9 mouse cellular contexts compared by ENCODE assay signal in the genomic region with DNA sequence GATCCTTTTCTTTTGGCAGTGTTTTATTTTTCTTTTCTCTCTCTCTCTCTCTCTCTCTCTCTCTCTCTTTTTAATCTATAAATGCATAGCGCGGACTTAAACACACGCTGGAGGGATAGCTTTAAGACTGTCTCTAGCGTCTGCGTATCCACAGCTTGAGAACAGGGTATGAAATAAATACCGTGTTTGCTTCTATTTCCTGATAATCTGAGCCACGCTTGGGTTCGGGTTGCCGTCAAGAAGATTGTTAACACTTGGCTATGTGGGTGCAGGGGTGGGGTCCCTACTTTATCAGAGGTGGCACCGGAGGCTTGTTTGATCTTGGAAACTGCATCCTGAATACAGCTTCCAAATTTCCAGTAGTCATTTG. TPM values are rescaled to one million over a fixed set of nuclear protein-coding genes. Genes with fewer than 3 reads are reported as not detected.
DNase-seq lines count a peak whose midpoint lies in the region; ATAC-seq and TF ChIP-seq lines count a peak whose summit lies in the region.
"Had no signal": no experiment of that assay in that cellular context is flagged by ENCODE, and none has a peak within 500 bp of the region (broad histone marks: within the 10 kb centered on the region; RNA-seq: fewer than 3 reads in every experiment).

No protein-coding gene starts in this region.

- intact Hi-C loops in gastrocnemius, postnatal 36 days (cut with DNase I) = no loop called here

- H3K9me3 ChIP-seq in kidney, embryonic 15.5 days (replicated peaks) = no peaks in the 10 kb centered on the region
- no peaks in the 10 kb centered on the region for H3K9me3 ChIP-seq in embryonic facial prominence, embryonic 14.5 days (ENCODE audit: control insufficient read depth, low read length)
- no peaks in the 10 kb centered on the region for H3K9me3 ChIP-seq in hindbrain, embryonic 13.5 days
- no peaks in the 10 kb centered on the region; the same call in 1 of the 2 replicates for H3K9me3 ChIP-seq in midbrain, postnatal 0 days (ENCODE audit: low read length)

- no peak for ATAC-seq in kidney, embryonic 15.5 days (replicated peaks; ENCODE audit: low FRiP score)
- no peak for ATAC-seq in embryonic facial prominence, embryonic 14.5 days (ENCODE audit: low read depth)
- peak; percentile 41 for ATAC-seq in hindbrain, embryonic 13.5 days (ENCODE audit: low FRiP score)
- ATAC-seq in midbrain, postnatal 0 days (ENCODE audit: low FRiP score) = no peak
- ATAC-seq: Patski had no signal

- no peaks in the 10 kb centered on the region for H3K36me3 ChIP-seq in kidney, embryonic 15.5 days
- no peaks in the 10 kb centered on the region for H3K36me3 ChIP-seq in embryonic facial prominence, embryonic 14.5 days (ENCODE audit: control insufficient read depth, insufficient read depth, low read length)
- peaks cover 8% of the 10 kb centered on the region for H3K36me3 ChIP-seq in hindbrain, embryonic 13.5 days
- H3K36me3 ChIP-seq in midbrain, postnatal 0 days (ENCODE audit: insufficient read depth, low read length) = no peaks in the 10 kb centered on the region; the same call in 1 of the 2 replicates

- WGBS in kidney, embryonic 15.5 days = 2% methylated on average over 10 of the region's 10 CpGs
- 7% methylated on average over 10 of the region's 10 CpGs for WGBS in embryonic facial prominence, embryonic 14.5 days
- WGBS in hindbrain, embryonic 13.5 days = 5% methylated on average over 10 of the region's 10 CpGs
- WGBS in midbrain, postnatal 0 days = under 1% methylated on average over 10 of the region's 10 CpGs

- no peak overlapping the region for H3K9ac ChIP-seq in kidney, embryonic 15.5 days
- peak overlapping the region; percentile 27 for H3K9ac ChIP-seq in embryonic facial prominence, embryonic 14.5 days (ENCODE audit: low read depth, low read length)
- peak overlapping the region; percentile 70 for H3K9ac ChIP-seq in hindbrain, embryonic 13.5 days
- peak overlapping the region; percentile 50 for H3K9ac ChIP-seq in midbrain, postnatal 0 days (replicated peaks; ENCODE audit: low read length, poor library complexity, severe bottlenecking)

- H3K4me2 ChIP-seq in kidney, embryonic 15.5 days = peak overlapping the region; percentile 71
- H3K4me2 ChIP-seq in embryonic facial prominence, embryonic 14.5 days (ENCODE audit: low read depth, low read length) = peak overlapping the region; percentile 66
- peak overlapping the region; percentile 69 for H3K4me2 ChIP-seq in hindbrain, embryonic 13.5 days
- H3K4me2 ChIP-seq in midbrain, postnatal 0 days (ENCODE audit: low read depth, low read length, poor library complexity, severe bottlenecking) = peak overlapping the region; percentile 47

- no peak for TF ChIP-seq CTCF in midbrain, postnatal 0 days (IDR thresholded peaks at IDR 0.05)

- no peak overlapping the region for H3K27ac ChIP-seq in kidney, embryonic 15.5 days
- no peak overlapping the region for H3K27ac ChIP-seq in embryonic facial prominence, embryonic 14.5 days (replicated peaks; ENCODE audit: low read depth, low read length)
- peak overlapping the region; percentile 87; the same call in 1 of the 2 replicates for H3K27ac ChIP-seq in hindbrain, embryonic 13.5 days
- peak overlapping the region; percentile 55 for H3K27ac ChIP-seq in midbrain, postnatal 0 days (ENCODE audit: low read depth, low read length)

- no peaks in the 10 kb centered on the region; the same call in 1 of the 2 replicates for H3K27me3 ChIP-seq in kidney, embryonic 15.5 days
- 0 out of 2 replicates have a peak, but pooled peaks cover 3% of the 10 kb centered on the region for H3K27me3 ChIP-seq in embryonic facial prominence, embryonic 14.5 days (replicated peaks; ENCODE audit: control insufficient read depth, insufficient read depth, low read length)
- no peaks in the 10 kb centered on the region for H3K27me3 ChIP-seq in hindbrain, embryonic 13.5 days
- no peaks in the 10 kb centered on the region for H3K27me3 ChIP-seq in midbrain, postnatal 0 days (ENCODE audit: insufficient read depth, low read length)

- no peak for DNase-seq in kidney, postnatal 25 days
- peak; percentile 16 for DNase-seq in embryonic facial prominence, embryonic 14.5 days (ENCODE audit: low spot score)
- DNase-seq in midbrain, postnatal 0 days (ENCODE audit: low spot score) = peak; percentile 31
- DNase-seq in spleen, adult 18-20 months = no peak
- DNase-seq in yolk sac, embryonic 10.5 days (ENCODE audit: low spot score) = no peak
- DNase-seq in gastrocnemius, postnatal 36 days = no peak

- peaks cover 12% of the 10 kb centered on the region; the same call in 1 of the 2 replicates for H3K4me1 ChIP-seq in kidney, embryonic 15.5 days
- no peaks in the 10 kb centered on the region for H3K4me1 ChIP-seq in embryonic facial prominence, embryonic 14.5 days (ENCODE audit: control insufficient read depth, insufficient read depth, low read length)
- H3K4me1 ChIP-seq in hindbrain, embryonic 13.5 days (replicated peaks) = peaks cover 17% of the 10 kb centered on the region
- H3K4me1 ChIP-seq in midbrain, postnatal 0 days (ENCODE audit: insufficient read depth, low read length) = no peaks in the 10 kb centered on the region

- H3K4me3 ChIP-seq in kidney, embryonic 15.5 days (replicated peaks) = peak overlapping the region; percentile 40
- H3K4me3 ChIP-seq in embryonic facial prominence, embryonic 14.5 days (ENCODE audit: low read depth, low read length) = peak overlapping the region; percentile 32
- peak overlapping the region; percentile 54 for H3K4me3 ChIP-seq in hindbrain, embryonic 13.5 days
- H3K4me3 ChIP-seq in midbrain, postnatal 0 days (ENCODE audit: low read depth, low read length) = peak overlapping the region; percentile 57

RNA-seq across cellular contexts. Expression of gene Lrrtm4, which starts 1.2 kb away (rescaled TPM):
- polyA plus RNA-seq in kidney, embryonic 15.5 days (2015; fragmentation: Nextera tagmentation; extraction: Ambion mirVana) = 0.80 and 0.97 TPM in 2 replicates
- 4.1 TPM in 2 replicates for polyA plus RNA-seq in embryonic facial prominence, embryonic 14.5 days (2014; fragmentation: Nextera tagmentation; extraction: Ambion mirVana)
- polyA plus RNA-seq in hindbrain, embryonic 13.5 days (2015; fragmentation: Nextera tagmentation; extraction: Ambion mirVana) = 12.8 and 14.5 TPM in 2 replicates
- 45.1 and 47.8 TPM in 2 replicates for total RNA-seq in midbrain, postnatal 0 days (2014; rRNA removed)
- 22.0 and 22.2 TPM in 2 replicates for polyA plus RNA-seq in midbrain, postnatal 0 days (2015; fragmentation: Nextera tagmentation; extraction: Ambion mirVana)
- not detected for total RNA-seq in gastrocnemius, postnatal 36 days (2021)
- polyA plus RNA-seq: Patski had no signal

Comparison
In these comparisons a context has a peak if more than half of its experiments do, and no peak if none do; other contexts are left out.
1. H3K27ac ChIP-seq: peak in hindbrain, embryonic 13.5 days (single experiment) and midbrain, postnatal 0 days (single experiment); none in kidney, embryonic 15.5 days (single experiment) and embryonic facial prominence, embryonic 14.5 days (single experiment).
2. DNase-seq: peak in embryonic facial prominence, embryonic 14.5 days (single experiment) and midbrain, postnatal 0 days (single experiment); none in kidney, postnatal 25 days (0 of 2), spleen, adult 18-20 months (0 of 2), yolk sac, embryonic 10.5 days (single experiment) and gastrocnemius, postnatal 36 days (0 of 2).
3. Peak in every context shown above with its lines, with median percentiles within 50 percentile points of each other: H3K4me2 ChIP-seq and H3K4me3 ChIP-seq.